Mouse (Mus musculus) cerebellum, postnatal 10 days (tissue): ENCODE data around the gene Chd3.
"Not testable (repeated sequence)": the region's sequence is repeated elsewhere in the genome, so short reads cannot be mapped to it uniquely, and the experiment has no call there.

ENCODE experiments used
- DNase-seq, 2 experiments: peaks; one replicate each; pipeline ENCODE4 v3.0.0; 2021; ENCODE audit warnings: mixed read lengths in 2 of 2

The Chd3 gene

DNA sequence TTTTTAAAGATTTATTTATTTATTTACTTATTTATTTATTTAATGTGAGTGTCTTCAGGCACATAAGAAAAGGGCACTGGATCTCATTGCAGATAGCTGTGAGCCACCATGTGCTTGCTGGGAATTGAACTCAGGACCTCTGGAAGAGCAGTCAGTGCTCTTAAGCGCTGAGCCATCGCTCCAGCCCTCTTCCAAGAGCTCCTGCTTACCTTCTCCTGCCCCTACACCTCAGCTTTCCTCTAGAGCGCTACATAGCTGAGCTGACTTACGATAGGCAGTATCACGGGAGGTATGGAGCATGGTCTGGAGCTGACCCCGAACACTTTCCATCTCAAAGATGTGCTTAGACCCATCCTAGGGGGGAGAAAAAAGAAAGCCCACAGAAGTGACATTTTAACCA, 47.6 kb downstream of the Chd3 start:
- no peak for DNase-seq

DNA sequence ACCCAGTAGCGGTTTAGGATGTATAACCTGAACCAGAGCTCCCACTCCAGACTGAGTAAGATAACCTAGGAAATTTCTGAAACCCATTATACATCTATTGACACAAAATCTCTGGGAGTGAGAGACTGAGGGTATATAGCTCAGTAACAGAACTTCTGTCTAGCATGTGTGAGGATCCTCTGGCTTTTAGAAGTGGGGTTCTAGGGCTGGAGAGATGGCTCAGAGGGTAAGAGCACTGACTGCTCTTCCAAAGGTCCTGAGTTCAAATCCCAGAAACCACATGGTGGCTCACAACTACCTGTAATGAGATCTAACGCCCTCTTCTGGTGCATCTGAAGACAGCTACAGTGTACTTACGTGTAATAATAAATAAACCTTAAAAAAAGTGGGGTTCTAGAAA, 51.2 kb downstream of the Chd3 start:
- not testable (repeated sequence) for DNase-seq

GRCm38 (mm10) chr11:69316361-69316760, 52.8 kb downstream of the Chd3 start:
- no peak for DNase-seq

DNA sequence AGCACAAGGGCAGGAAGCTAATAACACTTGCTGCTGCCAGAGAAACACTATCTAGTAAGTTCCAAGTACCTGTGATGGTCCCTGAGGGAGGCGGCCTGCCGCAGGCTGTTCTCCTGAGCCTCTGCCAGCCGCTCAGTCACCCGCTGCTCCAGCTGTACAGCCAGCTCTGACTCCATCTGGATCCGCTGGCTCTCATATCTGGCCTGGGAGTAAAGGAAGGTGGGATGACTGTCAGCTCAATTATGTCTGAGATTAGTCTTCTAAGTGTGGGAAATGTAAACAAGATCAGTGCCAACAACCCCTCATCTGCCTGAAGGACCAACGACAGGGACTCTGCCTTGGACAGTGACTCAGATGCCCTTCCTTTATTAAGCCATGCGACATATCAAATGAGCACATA, 57.9 kb downstream of the Chd3 start:
- DNase-seq: peak; percentile 69 to 72

DNA sequence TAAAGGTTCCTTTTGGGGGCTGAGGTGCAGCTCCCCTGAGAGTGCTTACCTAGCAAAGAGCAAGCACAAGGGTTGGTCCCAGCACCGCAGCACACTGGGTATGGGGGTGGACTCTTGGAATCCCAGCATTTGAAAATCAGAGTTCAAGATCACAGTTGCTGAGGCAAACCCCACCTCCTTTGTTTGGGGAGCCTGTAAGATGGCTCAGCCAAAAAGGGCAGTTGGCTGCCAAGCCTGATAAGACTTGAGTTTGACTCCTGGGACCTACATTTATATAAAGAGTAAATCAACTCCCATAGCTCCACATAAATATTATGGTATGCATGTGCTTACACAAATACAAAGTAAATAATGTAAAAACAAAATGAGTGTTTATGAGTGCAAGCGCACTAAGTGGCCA, 63.2 kb downstream of the Chd3 start:
- DNase-seq: no peak

DNA sequence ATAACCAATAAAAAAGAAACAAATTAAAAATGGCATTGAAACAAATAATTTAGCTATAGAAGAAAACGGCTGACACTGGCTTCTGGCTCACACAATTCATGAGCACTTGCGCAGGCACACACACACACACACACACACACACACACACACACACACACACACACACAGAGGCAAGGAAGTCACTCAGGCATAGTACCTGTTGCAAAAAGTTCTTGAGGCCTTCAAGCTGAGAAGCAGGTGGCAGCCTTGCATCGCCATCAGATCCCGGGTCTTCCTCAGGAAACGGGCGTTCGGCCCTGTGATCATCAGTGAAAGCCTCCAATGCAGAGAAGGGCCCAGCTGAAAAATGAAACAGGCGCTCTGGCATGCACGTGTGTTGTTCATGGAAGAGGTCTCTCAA, 63.9 kb downstream of the Chd3 start:
- no peak for DNase-seq

DNA sequence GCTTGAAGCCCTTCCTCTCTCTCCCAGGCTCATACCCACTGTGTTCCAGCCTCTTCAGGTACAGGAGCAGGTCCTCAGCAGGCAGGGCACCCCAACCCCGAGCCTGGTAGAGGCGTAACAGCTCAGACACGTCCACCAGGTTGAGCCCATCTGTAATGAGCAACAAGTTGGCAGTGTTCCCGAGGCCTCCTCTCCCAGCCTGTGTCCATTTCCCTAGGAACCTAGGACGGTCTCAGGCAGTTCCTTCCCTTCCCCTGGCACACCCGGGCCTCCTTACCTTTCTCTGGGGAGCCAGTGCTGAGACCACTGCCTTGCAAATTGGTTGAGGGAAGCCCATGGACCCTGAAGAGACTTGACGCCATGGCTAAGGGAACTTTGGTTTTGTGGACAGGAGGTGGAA, 66.4 kb downstream of the Chd3 start:
- DNase-seq: peak; percentile 47 to 49

DNA sequence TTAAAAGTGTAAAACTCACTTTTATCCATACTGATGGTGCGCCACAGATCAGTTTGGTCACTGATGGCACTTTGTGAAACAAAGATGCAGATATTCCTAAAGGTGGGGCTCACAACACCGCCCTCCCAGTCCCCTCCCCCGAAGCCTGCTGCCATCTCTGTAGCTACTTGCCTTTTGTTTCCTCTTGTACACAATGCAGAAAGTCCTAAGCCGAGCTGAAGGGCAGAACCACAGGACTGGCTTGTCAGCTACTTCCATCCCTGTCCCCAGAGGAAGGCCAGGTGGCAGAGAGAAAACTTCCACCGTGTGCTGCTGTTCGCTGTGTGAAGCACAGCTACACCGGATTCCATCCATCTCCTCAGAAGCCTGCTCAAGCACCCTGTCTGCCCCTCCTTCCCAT, 71.0 kb downstream of the Chd3 start:
- DNase-seq: no peak

GRCm38 (mm10) chr11:69297799-69298198, 71.4 kb downstream of the Chd3 start:
- DNase-seq: no peak

- no peak for DNase-seq
Observed at GRCm38 (mm10) chr11:69295286-69295685, 73.9 kb downstream of the Chd3 start.
